Mouse (Mus musculus): ENCODE measurements around the gene Ypel2. TPM values are rescaled to one million over a fixed set of nuclear protein-coding genes. Genes with fewer than 3 reads are reported as not detected.
A peak's percentile ranks its signal among the peaks of the same experiment; 100 is the strongest.

The Ypel2 gene
- polyA plus RNA-seq, 1 experiment from 2014 or later = 5.4 TPM

DNA sequence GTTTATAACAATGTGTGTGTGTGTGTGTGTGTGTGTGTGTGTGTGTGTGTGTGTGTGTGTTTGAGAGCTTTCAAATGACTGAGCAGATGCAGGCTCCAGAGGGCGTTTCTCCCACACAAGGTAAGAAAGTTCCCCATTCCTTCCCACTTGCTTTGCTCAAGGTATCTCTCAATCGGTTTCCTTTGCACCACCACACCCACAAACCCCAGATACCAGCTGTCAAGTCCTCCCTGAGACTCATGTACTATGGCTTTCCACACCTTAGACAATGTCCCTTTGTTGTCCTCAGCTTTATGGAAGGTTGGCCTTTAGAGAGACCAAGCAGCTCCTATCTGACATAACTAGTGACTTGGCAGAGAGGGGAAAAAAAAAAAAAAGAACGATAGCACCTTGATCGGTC lies 29.3 kb upstream of the Ypel2 start:
- no peaks in the 10 kb centered on the region for H3K27me3 ChIP-seq (ENCODE audit: control insufficient read depth, insufficient read depth, low read length)
- WGBS = 83% methylated on average over 4 of the region's 4 CpGs
- no peak overlapping the region for H3K4me2 ChIP-seq
- no peaks in the 10 kb centered on the region for H3K9me3 ChIP-seq (ENCODE audit: control insufficient read depth, low read length)
- H3K27ac ChIP-seq (ENCODE audit: low read depth, low read length) = no peak overlapping the region
- no peaks in the 10 kb centered on the region for H3K4me1 ChIP-seq (ENCODE audit: control insufficient read depth, insufficient read depth, low read length)
- DNase-seq (ENCODE audit: low spot score, missing footprints) (peak; percentile 37), ATAC-seq (ENCODE audit: low FRiP score) (no peak)
- no peaks in the 10 kb centered on the region for H3K36me3 ChIP-seq (ENCODE audit: control insufficient read depth, insufficient read depth, low read length)
- no peak overlapping the region for H3K9ac ChIP-seq (ENCODE audit: low read length)
- no peak overlapping the region for H3K4me3 ChIP-seq (ENCODE audit: low read depth, low read length)

DNA sequence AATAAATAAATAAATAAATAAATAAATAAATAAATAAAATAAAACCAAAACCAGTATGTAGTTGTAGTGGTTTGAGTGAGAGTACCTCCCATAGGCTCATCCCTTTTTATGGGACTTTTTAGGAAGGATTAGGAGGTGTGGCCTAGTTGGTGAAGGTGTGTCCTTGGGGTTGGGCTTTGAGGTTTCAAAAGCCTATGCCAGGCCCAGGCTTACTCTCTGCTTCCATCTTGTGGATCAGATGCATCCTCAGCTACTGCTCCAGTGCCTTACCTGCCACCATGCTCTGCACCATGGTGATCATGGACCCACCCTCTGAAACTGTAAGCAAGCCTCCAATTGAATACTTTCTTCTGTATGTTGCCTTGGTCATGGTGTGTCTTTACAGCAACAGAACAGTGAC lies 28.0 kb upstream of the Ypel2 start:
- no peak overlapping the region for H3K27ac ChIP-seq (ENCODE audit: low read depth, low read length)
- no peaks in the 10 kb centered on the region for H3K36me3 ChIP-seq (ENCODE audit: control insufficient read depth, insufficient read depth, low read length)
- peak; percentile 73 for DNase-seq (ENCODE audit: low spot score, missing footprints)
- no peaks in the 10 kb centered on the region for H3K4me1 ChIP-seq (ENCODE audit: control insufficient read depth, insufficient read depth, low read length)
- H3K4me2 ChIP-seq = no peak overlapping the region
- no peak overlapping the region for H3K9ac ChIP-seq (ENCODE audit: low read length)
- no peaks in the 10 kb centered on the region for H3K27me3 ChIP-seq (ENCODE audit: control insufficient read depth, insufficient read depth, low read length)
- ATAC-seq (ENCODE audit: low FRiP score) = no peak
- H3K9me3 ChIP-seq (ENCODE audit: control insufficient read depth, low read length) = no peaks in the 10 kb centered on the region
- no peak overlapping the region for H3K4me3 ChIP-seq (ENCODE audit: low read depth, low read length)

DNA sequence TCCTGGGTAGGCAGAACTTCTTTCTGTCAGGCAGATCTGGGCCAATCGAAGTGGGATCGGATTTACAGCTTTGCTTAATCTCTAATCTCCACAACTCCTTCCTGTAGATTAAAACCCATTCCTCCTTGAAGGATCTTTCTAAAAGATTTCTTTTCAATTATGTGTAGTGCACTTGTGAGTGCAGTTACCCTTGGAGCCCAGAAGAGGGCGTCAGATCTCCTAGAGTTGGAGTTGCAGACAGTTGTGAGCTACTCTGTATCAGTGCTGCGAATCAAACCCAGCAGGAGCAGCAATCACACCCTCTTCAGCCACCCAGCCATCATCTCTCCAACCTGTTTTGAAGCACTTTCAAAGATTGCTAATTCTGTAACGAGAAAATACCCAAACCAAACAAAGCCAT lies 26.9 kb upstream of the Ypel2 start:
- H3K4me1 ChIP-seq (ENCODE audit: control insufficient read depth, insufficient read depth, low read length) = no peaks in the 10 kb centered on the region
- H3K27me3 ChIP-seq (ENCODE audit: control insufficient read depth, insufficient read depth, low read length) = no peaks in the 10 kb centered on the region
- DNase-seq (ENCODE audit: low spot score, missing footprints) = peak; percentile 35
- no peak overlapping the region for H3K9ac ChIP-seq (ENCODE audit: low read length)
- ATAC-seq (ENCODE audit: low FRiP score) = no peak
- no peak overlapping the region for H3K4me3 ChIP-seq (ENCODE audit: low read depth, low read length)
- H3K4me2 ChIP-seq = no peak overlapping the region
- no peaks in the 10 kb centered on the region for H3K9me3 ChIP-seq (ENCODE audit: control insufficient read depth, low read length)
- H3K36me3 ChIP-seq (ENCODE audit: control insufficient read depth, insufficient read depth, low read length) = no peaks in the 10 kb centered on the region
- H3K27ac ChIP-seq (ENCODE audit: low read depth, low read length) = no peak overlapping the region
- 82% methylated on average over 5 of the region's 5 CpGs for WGBS

DNA sequence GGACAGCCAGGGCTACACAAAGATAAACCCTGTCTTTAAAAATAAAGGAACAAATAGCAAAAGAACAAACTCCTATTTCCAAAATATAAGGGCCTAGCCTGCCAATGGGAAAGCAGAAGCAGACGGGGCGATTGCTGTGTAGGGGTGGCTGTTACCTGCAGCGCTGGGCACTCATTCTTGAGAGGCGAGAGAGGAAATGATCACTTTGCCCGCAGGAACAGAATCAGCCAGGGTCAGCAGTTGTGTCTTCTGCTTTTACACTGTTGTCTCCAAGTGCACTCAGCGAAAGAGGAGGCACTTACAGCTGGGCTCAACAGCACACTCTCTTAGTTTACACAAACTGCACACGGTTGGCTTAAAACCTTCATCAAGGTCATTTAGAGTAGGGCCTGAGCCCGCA lies 25.9 kb upstream of the Ypel2 start:
- DNase-seq (ENCODE audit: low spot score, missing footprints) = peak; percentile 57
- H3K36me3 ChIP-seq (ENCODE audit: control insufficient read depth, insufficient read depth, low read length) = no peaks in the 10 kb centered on the region
- H3K27ac ChIP-seq (ENCODE audit: low read depth, low read length) = no peak overlapping the region
- H3K4me1 ChIP-seq (ENCODE audit: control insufficient read depth, insufficient read depth, low read length) = no peaks in the 10 kb centered on the region
- H3K9me3 ChIP-seq (ENCODE audit: control insufficient read depth, low read length) = no peaks in the 10 kb centered on the region
- no peak overlapping the region for H3K9ac ChIP-seq (ENCODE audit: low read length)
- 90% methylated on average over 8 of the region's 8 CpGs for WGBS
- no peak for ATAC-seq (ENCODE audit: low FRiP score)
- no peak overlapping the region for H3K4me2 ChIP-seq
- H3K4me3 ChIP-seq (ENCODE audit: low read depth, low read length) = no peak overlapping the region
- no peaks in the 10 kb centered on the region for H3K27me3 ChIP-seq (ENCODE audit: control insufficient read depth, insufficient read depth, low read length)

DNA sequence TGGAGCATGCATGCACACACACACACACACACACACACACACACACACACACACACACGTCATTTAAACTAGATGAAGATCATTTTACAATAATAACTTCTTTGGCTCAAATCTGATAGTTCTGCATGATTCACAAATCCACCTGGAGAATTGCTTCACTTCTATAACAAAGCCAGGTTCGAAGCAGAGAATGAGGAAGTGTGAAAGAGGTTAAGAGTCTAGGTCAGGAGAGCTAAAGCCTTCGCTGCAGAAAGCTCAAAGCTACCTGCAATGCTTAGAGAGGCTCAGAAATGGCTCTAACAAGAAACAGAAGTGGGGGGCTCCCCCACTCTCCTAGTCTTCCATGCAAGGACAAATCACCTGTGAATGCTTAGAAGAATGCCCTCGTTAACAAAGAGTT lies 24.6 kb upstream of the Ypel2 start:
- DNase-seq (ENCODE audit: low spot score, missing footprints) = peak; percentile 51

DNA sequence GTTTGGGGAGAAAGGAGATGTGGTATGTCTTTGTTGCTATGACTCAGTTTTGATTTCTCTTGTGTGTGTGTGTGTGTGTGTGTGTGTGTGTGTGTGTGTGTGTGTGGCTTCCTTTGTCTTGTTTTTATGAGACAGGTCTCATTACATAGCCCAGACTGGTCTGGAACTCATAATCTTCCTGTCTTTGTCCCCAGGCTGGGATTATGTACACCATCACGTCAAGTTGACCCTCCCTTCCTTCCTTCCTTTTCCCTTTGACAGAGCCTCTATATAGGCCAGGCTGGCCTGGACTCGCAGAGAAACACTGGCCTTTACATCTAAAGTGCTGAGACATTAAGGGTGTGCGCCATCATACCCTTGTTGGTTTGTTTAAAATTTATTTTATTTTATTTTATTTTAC lies 22.2 kb upstream of the Ypel2 start:
- ATAC-seq (ENCODE audit: low FRiP score) (no peak), DNase-seq (ENCODE audit: low spot score, missing footprints) (no peak)
- H3K9me3 ChIP-seq (ENCODE audit: control insufficient read depth, low read length) = no peaks in the 10 kb centered on the region
- H3K4me3 ChIP-seq (ENCODE audit: low read depth, low read length) = no peak overlapping the region
- no peak overlapping the region for H3K4me2 ChIP-seq
- WGBS = 71% methylated on average over 3 of the region's 3 CpGs
- H3K4me1 ChIP-seq (ENCODE audit: control insufficient read depth, insufficient read depth, low read length) = no peaks in the 10 kb centered on the region
- no peak overlapping the region for H3K9ac ChIP-seq (ENCODE audit: low read length)
- H3K27me3 ChIP-seq (ENCODE audit: control insufficient read depth, insufficient read depth, low read length) = no peaks in the 10 kb centered on the region
- H3K36me3 ChIP-seq (ENCODE audit: control insufficient read depth, insufficient read depth, low read length) = no peaks in the 10 kb centered on the region
- no peak overlapping the region for H3K27ac ChIP-seq (ENCODE audit: low read depth, low read length)

More for the DNA sequence above, 24.6 kb upstream of the Ypel2 start:
- Histone ChIP-seq H3K4me1 (ENCODE audit: control insufficient read depth, insufficient read depth, low read length) (no peaks in the 10 kb centered on the region), H3K27me3 (ENCODE audit: control insufficient read depth, insufficient read depth, low read length) (no peaks in the 10 kb centered on the region), H3K4me3 (ENCODE audit: low read depth, low read length) (no peak overlapping the region), H3K9ac (ENCODE audit: low read length) (no peak overlapping the region), H3K27ac (ENCODE audit: low read depth, low read length) (no peak overlapping the region), H3K4me2 (no peak overlapping the region), H3K36me3 (ENCODE audit: control insufficient read depth, insufficient read depth, low read length) (no peaks in the 10 kb centered on the region), H3K9me3 (ENCODE audit: control insufficient read depth, low read length) (no peaks in the 10 kb centered on the region)
- WGBS = 76% methylated on average over 4 of the region's 4 CpGs
- no peak for ATAC-seq (ENCODE audit: low FRiP score)

DNA sequence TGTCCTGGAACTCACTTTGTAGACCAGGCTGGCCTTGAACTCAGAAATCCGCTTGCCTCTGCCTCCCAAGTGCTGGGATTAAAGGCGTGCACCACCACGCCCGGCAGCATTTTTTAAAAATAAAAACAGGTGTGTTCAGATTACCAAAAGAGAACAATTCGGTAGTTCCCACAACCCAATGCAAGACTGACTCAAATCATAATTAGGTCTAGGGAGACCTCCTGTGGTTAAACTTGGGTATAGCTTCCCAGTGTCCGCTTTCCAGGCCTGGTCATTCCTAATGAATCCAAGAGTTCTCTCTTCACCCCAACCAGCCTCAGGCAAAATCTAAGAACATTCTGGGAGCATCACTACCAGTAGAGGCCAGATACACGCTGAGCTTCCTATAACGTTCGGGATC lies 17.0 kb upstream of the Ypel2 start:
- DNase-seq (ENCODE audit: low spot score, missing footprints) (peak; percentile 93), ATAC-seq (ENCODE audit: low FRiP score) (0 out of 2 replicates have a peak, but pooled peaks have one; percentile 33)
- Histone ChIP-seq H3K36me3 (ENCODE audit: control insufficient read depth, insufficient read depth, low read length) (no peaks in the 10 kb centered on the region), H3K4me1 (ENCODE audit: control insufficient read depth, insufficient read depth, low read length) (no peaks in the 10 kb centered on the region; the same call in 1 of the 2 replicates), H3K4me3 (ENCODE audit: low read depth, low read length) (no peak overlapping the region), H3K9me3 (ENCODE audit: control insufficient read depth, low read length) (no peaks in the 10 kb centered on the region), H3K4me2 (no peak overlapping the region), H3K9ac (ENCODE audit: low read length) (no peak overlapping the region), H3K27ac (ENCODE audit: low read depth, low read length) (no peak overlapping the region), H3K27me3 (ENCODE audit: control insufficient read depth, insufficient read depth, low read length) (no peaks in the 10 kb centered on the region)
- WGBS = 23% methylated on average over 9 of the region's 9 CpGs

DNA sequence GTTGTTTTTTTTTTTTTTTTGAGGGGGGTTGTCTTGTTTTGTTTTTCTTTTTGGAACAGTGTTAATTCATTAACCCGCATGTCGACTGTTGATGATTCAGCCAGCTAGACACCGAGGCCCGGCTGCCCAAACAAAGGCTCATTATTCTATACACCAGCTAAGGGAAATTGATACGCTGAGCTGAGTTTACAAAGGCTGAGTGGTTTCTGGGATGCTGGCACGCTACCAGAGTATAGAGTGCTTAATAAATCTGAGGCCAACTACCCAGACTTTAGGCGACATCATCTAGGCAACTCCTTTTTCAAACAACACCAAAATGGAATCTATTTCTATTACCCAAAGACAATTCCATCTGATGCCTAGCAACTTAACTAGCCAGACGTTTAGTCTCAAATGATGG lies 13.9 kb upstream of the Ypel2 start:
- Histone ChIP-seq H3K27me3 (ENCODE audit: control insufficient read depth, insufficient read depth, low read length) (no peaks in the 10 kb centered on the region), H3K27ac (ENCODE audit: low read depth, low read length) (no peak overlapping the region), H3K4me1 (ENCODE audit: control insufficient read depth, insufficient read depth, low read length) (peaks cover 2% of the 10 kb centered on the region; the same call in 1 of the 2 replicates), H3K9ac (ENCODE audit: low read length) (no peak overlapping the region), H3K4me2 (no peak overlapping the region), H3K36me3 (ENCODE audit: control insufficient read depth, insufficient read depth, low read length) (no peaks in the 10 kb centered on the region), H3K9me3 (ENCODE audit: control insufficient read depth, low read length) (no peaks in the 10 kb centered on the region), H3K4me3 (ENCODE audit: low read depth, low read length) (no peak overlapping the region)
- ATAC-seq (ENCODE audit: low FRiP score) (no peak), DNase-seq (ENCODE audit: low spot score, missing footprints) (peak; percentile 81)
- WGBS = 45% methylated on average over 8 of the region's 8 CpGs

DNA sequence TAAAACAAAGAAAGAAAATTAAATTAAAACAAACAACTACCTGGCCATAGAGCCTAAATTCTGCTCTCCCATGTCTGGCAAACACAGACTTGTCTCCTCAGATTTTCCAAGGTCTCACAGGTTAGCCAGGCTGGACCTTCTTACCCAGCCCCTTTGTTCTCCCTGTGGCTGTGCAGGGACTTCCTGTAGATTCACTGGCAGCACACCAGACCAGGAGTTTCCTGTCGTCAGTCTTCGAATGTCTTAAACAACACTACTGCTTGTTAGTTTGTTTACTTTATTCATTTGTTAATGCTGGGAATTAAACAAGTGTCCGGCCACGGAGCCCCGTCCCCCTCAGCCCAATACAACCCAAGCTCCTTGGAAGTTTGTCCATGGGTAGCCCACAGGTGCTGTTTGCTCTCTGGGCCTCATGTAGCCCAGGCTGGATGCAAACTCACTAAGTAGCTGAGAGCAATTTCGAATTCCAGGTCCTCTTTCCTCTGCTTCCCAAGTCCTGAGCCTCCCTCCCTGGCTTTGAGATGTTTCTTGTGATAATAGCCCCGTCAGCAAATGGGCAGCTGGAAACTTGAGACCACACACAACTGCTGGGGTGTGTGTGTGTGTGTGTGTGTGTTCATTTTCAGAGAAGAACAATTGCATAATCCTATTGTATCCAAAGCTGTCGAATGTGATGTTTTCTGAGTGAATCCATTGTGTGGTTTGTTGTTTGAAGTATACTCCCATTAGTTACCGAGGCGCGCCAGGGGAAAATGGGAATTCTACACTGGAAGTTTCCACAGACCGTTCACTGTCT lies 11.7 kb upstream of the Ypel2 start:
- Histone ChIP-seq H3K9ac (ENCODE audit: low read length) (no peak overlapping the region), H3K4me3 (ENCODE audit: low read depth, low read length) (no peak overlapping the region), H3K4me1 (ENCODE audit: control insufficient read depth, insufficient read depth, low read length) (peaks cover 2% of the 10 kb centered on the region; the same call in 1 of the 2 replicates), H3K36me3 (ENCODE audit: control insufficient read depth, insufficient read depth, low read length) (no peaks in the 10 kb centered on the region), H3K4me2 (no peak overlapping the region), H3K27me3 (ENCODE audit: control insufficient read depth, insufficient read depth, low read length) (no peaks in the 10 kb centered on the region), H3K27ac (ENCODE audit: low read depth, low read length) (no peak overlapping the region), H3K9me3 (ENCODE audit: control insufficient read depth, low read length) (no peaks in the 10 kb centered on the region)
- ATAC-seq (ENCODE audit: low FRiP score) = no peak
- 63% methylated on average over 12 of the region's 12 CpGs for WGBS
- DNase-seq (ENCODE audit: low spot score, missing footprints) = peak; percentile 82

All from midbrain, embryonic 11.5 days (tissue).